Mouse (Mus musculus): ENCODE measurements around the gene 0610040J01Rik.

GRCm38 (mm10) chr5:63932829-63933228, 120.7 kb downstream of the 0610040J01Rik start:
- no peak for TF ChIP-seq CTCF (IDR thresholded peaks at IDR 0.05)
- TF ChIP-seq POLR2A (IDR thresholded peaks at IDR 0.05; ENCODE audit: insufficient read depth, low read depth, low read length) = no peak
- TF ChIP-seq EP300 (IDR thresholded peaks at IDR 0.05; ENCODE audit: insufficient read depth, low read depth, low read length) = no peak

Data from heart, adult 2 months (tissue).